Mouse (Mus musculus) C2C12 (cell line): ENCODE measurements around the gene Cd300a.

Experiments used
- CTCF ChIP-seq: IDR thresholded peaks from one replicate; pipeline ENCODE4 v1.5.1; 2011; ENCODE audit not compliant: control insufficient read depth, insufficient read depth, insufficient read length
- MAX ChIP-seq: IDR thresholded peaks from one replicate; pipeline ENCODE4 v1.6.1; 2011; ENCODE audit warnings: mild to moderate bottlenecking, control low read depth
- MYOG ChIP-seq: IDR thresholded peaks from one replicate; pipeline ENCODE4 v1.6.1; 2011; ENCODE audit not compliant: control insufficient read depth, insufficient read length; ENCODE audit errors: extremely low read depth

- TF ChIP-seq CTCF = no peak
- no peak for TF ChIP-seq MAX
- TF ChIP-seq MYOG = no peak
Measured at GRCm38 (mm10) chr11:114850452-114851268, 39.2 kb upstream of the Cd300a start, which contains the start of gene Gprc5c.
